Mouse (Mus musculus) natural killer cell, adult 2 months (primary cell): ENCODE measurements around the gene Minar1.

Source experiments
- DNase-seq, 2 experiments: peaks; one replicate each; pipeline ENCODE4 v3.0.0; 2022; ENCODE audit warnings: low spot score in 2 of 2

Gene Minar1

DNA sequence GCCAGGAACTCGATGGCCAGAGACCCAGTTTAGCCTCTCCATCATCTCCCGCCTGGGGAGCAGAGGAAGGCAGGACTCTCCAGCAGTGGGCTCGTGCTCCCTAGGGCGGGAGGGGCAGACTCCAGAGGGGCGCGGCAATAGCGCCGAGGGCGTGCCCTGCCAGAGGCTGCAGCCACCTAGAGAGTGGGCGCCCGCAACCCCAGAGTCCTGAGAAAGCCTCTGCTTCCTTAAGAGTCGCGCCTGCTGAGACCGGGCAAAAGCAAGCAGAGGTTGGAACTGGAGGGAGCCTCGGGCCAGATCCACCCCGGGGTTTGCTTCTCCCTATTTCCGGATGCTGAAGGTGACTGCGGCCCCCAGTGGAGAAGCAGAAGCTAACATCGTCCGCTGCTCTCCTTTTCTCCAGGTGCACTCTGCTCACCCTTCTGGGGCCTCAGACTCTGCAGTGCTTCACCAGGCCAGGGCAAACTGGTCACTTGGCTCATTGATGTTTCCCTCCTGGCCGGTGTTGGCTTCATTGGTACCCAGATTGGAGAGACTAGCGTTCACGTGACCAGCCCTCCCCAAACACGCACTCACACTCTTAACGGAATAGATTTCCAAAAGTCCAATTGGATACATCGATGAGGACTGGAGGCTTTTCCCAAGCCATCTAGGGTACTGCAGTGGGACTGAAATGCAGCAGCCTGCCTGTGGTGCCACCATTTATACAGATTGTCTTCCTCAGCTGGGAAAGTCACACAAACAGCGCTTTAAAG lies at the start of gene Minar1:
Minar1 (minus strand) TSS at position 120 of the 755 bp plus-strand sequence.
- no peak for DNase-seq

DNA sequence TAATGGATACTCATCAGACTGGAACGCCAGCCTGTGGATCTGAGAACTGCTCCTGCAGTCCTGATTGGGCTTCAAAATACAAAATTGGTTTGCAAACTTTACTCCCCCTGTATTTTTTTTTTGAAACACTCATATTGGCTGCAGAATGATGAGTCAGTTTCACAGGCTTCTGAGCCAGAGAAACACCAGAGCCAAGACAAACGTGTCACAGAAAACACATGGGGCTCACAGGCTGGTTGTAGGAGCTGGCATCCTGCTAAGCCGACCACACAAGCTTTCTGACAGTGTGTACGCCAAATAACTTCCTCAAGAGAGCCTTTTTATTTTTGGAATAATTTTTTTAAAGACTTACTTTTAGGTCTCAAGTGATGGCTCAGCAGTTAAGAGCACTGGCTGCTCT lies 47.0 kb upstream of the Minar1 start:
- DNase-seq: no peak

DNA sequence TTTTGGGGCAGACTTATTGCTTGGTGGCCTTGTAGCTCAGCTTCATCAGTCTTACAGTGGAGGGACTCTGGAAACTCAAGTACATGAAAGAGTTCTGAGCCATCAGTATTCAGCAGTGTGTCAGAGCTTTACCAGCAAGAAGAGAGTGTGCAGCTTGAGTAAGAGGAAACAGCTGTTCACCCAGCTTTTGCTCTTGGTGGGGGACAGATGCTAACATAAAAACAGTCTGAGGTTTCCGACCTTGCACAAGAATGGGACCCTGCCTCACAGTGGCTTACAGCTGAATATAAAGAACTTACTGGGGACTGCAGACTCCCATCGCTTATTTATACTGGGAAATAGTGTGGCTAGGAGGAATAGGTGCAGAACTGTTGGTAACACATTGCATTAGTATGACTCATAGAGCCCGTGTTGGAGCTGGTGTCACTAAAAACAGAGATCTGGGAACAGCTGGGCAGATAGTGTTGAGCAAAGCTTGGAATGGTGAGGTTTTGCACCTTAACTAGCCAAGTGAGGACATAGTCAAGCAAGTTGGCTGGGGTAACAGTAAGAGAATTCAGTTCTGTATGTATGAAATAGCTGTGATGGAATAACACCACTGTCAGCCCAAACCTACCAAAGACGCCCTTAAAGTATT lies 44.5 kb upstream of the Minar1 start:
- no peak for DNase-seq

DNA sequence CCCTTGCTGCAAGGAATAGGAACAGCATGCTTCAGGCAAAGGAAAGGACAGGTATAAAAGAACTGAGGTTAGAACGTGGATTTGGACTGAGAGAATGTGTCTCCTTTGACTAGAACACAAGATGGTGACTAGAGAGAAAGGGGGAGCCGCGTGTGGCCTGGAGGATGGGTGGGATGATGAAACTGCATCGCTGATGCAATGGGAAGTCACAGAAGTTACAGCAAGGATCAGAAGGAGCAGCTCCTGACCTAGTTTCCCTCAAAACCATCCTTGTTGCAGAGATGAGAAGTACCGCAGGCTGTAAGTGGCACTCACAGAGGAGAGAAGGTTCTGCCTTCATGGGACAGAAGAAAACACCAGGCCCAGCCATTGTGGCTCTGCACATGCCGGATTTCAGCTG lies 28.0 kb upstream of the Minar1 start:
- DNase-seq: no peak

DNA sequence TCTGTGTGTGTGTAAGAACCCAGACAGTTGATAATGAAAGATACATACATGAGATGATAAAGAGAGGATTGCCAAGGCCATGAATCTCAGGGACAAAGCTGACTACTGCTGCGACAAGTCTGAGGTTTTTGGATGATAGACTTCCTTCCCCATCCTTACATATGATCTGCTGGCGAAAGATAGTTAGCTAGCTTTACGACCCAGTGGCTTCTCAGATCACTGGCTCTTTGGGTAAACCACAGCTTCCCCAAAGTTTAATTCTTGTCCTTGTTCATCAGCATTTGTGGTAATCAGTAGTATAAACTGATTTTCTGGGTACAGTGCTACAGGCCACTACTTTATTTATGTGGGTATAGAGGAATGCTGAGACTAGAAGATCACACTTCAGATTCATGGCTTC lies 14.5 kb upstream of the Minar1 start:
- no peak for DNase-seq

DNA sequence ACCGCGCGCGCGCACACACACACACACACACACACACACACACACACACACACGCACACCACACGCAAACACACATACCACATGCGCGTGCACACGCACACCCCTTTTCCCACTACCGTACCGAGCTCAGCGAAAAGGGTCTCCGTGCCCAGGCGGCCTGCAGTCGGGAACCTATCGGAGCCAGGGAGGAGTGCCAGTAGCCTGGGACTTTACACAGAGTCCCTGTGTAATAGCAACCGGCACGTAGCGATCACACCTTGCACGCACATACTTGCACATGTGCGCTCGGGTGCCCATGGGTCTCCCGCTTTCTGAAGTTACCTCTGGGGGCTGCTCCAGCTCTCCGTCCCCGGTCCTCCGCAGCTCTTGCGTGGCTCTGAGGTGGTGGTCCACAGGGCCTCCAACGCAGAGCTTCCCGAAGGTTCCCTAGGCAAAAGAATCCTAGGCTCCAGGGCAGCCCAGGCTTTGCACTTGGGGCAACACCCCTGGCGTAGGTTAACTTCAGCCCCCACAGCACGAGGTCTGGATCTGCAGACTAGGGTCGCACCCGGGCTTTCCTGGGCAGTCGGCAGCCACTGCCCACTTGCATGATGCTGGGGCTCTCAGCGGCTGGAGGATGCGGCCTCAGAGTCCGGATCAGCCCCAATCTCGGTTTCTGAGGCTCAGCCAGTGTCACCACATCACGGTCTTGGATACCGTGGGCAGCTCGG lies 474 bp downstream of the Minar1 start:
- DNase-seq: no peak

DNA sequence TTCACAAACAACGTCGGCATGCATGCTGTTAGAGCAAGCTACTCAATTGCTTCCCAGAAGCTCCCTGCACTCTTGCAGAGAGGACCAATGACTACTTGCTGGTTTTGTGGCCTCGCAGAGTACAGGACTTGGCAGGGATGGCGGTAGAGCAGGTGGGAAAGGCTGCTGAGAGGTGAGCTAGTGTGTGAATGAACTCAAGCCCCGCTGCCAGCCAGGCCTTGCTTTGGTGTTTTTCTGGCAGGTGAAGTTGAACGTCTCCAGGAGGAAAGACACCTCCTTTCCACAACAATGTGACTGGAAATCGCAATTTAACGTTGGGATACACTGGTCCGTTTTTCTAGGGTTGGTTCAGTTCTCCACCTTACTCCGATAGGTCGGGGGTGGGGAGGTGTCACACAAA lies 1.2 kb downstream of the Minar1 start:
- DNase-seq: no peak

DNA sequence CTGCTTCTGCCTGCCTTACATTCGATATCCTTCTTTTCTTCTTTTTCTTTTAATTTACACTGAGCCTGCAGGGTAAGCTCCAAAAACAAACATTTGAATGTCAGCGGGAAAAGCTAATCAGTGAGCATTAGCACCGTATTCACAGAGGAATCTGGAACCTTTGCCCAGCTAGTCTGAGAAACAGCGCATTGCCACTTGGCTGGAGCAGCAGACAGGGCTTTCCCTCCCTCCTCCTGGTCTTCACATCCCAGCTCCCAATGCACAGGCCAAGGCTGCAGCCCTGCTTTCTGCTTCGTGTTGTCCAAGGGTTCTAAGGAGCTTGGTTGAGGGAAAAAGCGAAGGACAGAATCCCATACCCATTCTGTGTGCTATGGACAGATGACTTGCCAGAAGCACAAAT lies 2.6 kb downstream of the Minar1 start:
- DNase-seq: no peak

DNA sequence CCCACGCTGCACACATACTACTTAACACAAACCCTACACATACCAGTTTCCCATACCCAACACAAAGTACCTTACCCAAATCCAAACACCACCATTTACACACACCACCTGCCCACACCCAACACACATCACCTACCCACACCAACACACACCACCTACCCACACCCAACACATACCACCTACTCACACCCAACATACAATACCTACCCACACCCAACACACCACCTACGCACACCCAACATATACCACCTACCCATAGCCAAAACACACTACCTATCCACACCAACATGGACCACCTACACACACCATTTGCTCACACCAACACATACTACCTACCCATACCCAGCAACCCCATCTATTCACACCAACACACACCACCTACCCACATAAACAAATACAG lies 6.0 kb downstream of the Minar1 start:
- DNase-seq: no peak

DNA sequence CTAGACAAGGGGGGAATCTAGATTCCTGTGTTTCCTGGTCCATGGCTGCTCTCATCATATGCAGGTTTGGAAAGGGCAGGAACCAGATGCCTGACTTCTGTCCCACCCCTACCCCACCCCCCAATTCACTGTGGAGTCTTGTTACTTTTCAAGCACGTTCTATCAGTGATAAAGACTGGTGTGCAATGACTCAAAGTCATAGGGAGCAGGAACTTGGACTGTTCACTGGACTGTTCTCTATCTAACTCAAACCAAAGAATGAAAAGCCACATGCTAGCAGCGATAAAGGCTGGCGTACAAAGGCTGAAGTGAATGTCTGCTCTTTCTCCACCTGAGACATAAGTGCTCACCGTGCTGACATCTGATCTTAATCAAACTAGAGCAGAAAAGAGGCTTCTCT lies 12.3 kb downstream of the Minar1 start:
- DNase-seq: no peak

DNA sequence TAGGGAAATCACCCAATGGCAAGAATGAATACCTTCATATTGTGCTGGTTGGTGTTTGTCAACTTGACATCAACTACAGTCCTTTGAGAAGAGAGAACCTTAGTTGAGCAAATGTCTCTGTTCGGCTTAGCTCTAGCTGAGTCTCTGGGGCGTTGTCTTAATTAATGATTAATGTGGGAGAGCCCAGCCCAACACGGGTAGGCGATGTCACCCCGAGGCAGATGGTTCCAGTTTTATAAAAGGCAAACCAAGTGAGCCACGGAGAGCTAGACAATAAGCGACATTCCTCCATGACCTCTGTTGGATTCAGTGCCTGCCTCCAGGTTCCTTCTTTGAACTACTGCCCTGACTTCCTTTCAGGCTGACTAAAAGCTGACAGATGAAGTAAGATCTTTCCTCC lies 15.6 kb downstream of the Minar1 start:
- DNase-seq: no peak

DNA sequence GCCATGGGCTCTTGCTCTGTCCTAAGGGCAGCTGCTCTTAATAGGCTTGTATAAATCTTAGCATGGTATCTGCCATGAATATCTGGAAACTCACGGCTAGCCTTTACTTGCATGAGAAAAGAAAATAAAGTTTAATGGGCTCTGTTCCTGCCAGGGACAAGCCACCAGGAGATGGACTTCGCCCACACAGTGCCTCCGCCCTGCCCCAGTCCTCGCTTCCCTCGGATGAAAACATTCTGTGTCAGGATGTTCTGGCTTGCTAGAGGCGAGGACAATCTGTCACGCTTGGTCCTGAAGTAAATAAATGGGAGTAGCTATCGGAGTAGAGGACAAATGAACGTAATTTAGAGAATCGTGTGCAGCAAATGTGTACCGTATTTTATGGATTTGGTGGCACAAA lies 16.7 kb downstream of the Minar1 start:
- no peak for DNase-seq

DNA sequence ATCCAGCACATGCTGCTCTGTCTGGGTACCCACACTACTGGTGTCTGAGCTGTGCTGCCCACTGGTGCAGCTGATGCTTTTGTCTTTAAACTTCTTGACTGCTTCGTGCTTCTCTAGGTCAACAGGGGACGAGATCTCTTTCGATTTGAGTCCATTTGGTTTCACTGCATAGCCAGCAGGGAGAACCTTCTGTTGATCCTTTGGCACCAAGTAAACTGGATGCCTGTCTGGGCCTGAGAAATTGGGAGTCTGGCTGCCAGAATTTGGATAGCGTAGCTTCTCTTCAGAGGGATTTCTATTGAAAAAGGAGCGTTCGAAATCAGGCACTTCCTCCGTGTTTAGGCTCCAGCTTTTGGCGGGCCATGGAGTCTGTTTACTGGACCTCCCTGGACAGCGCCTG lies 21.0 kb downstream of the Minar1 start:
- no peak for DNase-seq

DNA sequence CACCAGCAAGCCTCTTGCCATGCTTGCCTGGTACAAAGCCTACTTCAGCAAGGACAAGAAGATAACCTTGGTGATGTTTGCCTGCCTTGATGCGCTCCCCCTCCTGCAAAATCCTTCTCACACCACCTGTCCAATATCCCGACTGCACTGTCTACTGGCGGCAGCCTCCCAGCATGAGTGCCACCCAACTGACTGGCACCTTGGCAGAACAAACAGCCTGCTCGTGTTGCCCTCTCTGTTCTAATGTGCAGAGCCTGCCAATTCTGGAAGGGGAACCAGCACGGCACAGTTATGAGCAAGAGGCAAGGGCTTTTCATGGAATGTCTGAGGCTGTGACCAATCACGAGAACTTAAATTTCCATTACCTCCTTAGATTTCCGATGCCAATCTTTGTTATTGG lies 22.2 kb downstream of the Minar1 start:
- DNase-seq: no peak

DNA sequence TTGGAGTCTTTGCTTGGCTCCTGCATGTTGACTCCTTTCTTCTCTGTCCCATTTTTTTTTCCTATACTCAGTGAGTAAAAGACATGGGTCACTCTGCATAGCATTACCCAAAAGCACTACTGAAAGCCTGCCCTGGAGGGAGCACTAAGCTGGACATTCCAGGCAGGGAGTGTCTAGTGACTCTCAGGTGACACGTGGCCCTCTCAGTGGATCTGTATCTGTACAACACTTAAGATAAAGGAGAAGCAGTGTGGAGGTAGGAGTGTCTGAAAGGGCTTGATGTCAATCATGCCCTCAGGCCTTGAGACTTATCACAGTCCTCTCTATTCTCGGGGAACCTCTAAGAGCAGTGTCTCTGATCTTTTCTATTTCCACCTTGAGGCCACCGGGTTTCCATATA lies 25.9 kb downstream of the Minar1 start:
- no peak for DNase-seq

DNA sequence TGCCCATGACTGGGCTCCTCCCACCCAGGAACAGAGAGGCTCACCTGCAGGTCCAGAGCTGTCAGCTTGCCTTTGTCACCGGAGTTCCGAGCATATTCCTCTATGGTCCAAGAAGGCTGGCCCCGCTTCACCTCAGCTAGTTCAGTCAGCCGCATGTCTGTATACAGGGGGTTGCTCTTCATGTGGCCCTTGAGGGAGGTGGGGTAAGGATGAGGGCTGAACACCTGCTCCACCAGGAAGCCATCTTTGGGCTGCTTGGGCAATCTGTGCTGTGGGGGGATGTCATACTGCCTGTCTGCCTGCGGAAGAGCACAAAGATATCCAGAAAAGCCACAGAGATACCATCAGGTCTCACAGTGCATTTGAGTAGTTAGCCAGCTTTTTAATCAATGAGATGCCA lies 26.5 kb downstream of the Minar1 start:
- DNase-seq: no peak

DNA sequence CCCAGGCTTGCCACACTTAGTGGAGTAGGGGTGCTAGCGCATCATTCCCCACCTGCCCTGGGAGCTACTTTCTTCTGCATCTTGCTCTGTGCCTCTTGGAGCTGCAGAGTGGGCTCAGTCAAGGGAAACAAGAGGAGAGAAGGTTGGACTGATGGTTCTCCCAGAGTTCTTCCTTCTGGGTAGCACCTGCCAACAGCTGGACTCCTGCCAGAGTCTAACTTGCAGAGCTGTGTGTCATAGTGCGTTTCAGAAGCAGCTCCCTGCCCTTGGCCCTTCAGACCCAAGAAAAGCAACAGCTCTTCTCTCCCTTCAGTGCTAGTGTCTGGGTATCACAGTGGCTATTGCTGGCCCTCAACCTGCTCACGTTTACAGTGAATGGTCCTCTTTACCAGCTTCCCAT lies 30.5 kb downstream of the Minar1 start:
- no peak for DNase-seq

DNA sequence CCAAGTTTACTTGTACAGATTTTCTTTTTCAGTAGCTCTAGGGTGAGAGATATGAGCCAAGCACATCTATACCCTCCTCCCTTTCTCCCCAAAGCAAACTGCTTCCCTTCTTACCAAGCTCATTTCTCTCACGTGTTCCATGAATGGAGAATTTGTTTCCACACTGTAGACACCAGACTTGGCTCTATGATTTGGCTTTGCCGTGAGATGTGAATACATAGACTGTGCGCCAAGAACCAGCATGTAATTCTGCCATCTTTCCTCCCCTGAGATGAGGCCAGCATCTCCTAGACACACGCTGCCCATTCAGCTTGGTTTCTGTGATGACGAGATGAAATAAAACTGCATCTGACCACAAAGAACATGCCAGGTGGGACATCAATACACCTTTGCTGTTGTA lies 44.5 kb downstream of the Minar1 start:
- DNase-seq: no peak

DNA sequence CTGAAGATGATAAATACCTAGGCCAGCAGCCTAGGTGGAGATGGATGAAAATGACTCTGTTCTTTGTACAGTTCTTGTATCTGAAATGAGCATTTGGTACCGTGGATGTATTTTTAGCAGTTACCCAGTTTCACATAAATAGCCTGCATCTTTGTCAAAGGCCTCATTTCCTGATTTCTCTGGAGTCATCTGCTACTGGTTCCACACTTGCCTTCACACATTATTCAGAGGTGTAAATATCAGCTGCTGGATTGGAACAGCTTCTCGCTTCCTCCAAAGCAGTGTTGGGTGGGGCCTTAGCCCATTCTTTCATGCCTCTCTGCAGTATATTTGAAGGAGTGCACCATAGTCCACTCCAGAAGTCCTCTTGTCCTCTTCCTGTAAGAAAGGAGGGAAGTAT lies 70.3 kb downstream of the Minar1 start:
- DNase-seq: no peak
